Mouse (Mus musculus): ENCODE measurements around the gene Gucy2e.

DNA sequence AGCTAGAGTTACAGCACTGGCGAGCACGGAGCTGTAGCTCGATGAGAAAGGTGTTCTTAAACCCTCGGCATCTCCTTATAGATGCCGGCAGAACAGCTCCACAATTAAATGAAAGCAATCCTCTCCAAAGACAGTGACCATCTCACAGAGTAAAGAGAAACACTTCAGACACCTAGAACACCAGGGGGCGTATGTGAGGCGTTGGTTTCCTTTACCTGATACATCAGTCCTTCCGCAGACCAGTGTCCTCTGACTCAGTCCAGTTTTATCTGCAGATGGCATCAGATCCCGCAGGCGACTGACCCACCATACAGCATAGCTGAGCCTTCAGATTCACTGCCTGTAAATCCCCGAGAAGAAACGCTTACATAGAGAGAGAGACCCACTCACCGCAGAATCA is 32.7 kb upstream of the Gucy2e start:
- TF ChIP-seq POLR2A (IDR thresholded peaks at IDR 0.05; ENCODE audit: extremely low read depth, insufficient read depth, low read length): no peak
- peak; percentile 60 for TF ChIP-seq CTCF (IDR thresholded peaks at IDR 0.05; ENCODE audit: low read depth, low read length)

Measured in liver, adult 2 months (tissue).